Mouse (Mus musculus) forebrain, embryonic 15.5 days (tissue): ENCODE measurements around the gene Hps3. TPM values are rescaled to one million over a fixed set of nuclear protein-coding genes. Genes with fewer than 3 reads are reported as not detected.

Experiments used
- ATAC-seq: fragments of 200-750 bp; cut with Nextera tagmentation; replicated peaks from 2 replicates; pipeline ENCODE4 v1.8.0; 2017; ENCODE audit warnings: mild to moderate bottlenecking, moderate TSS enrichment, moderate library complexity
- H3K27ac ChIP-seq: fragments of 300-500 bp; sonication (generic); replicated peaks from 2 replicates; pipeline ENCODE4 v1.5.1; 2015; ENCODE audit warnings: mild to moderate bottlenecking, inconsistent platforms
- H3K27me3 ChIP-seq: fragments of 300-500 bp; sonication (generic); 2 replicates; pipeline ENCODE4 v1.6.1; 2015; ENCODE audit warnings: inconsistent platforms
- H3K36me3 ChIP-seq: fragments of 300-500 bp; sonication (generic); 2 replicates; pipeline ENCODE4 v1.6.1; 2015; ENCODE audit warnings: mild to moderate bottlenecking, inconsistent platforms
- H3K4me1 ChIP-seq: fragments of 300-500 bp; sonication (generic); 2 replicates; pipeline ENCODE4 v1.6.1; 2015; ENCODE audit warnings: inconsistent platforms
- H3K4me2 ChIP-seq: fragments of 300-500 bp; sonication (generic); replicated peaks from 2 replicates; pipeline ENCODE4 v1.6.1; 2015; ENCODE audit warnings: mild to moderate bottlenecking, inconsistent platforms
- H3K4me3 ChIP-seq: fragments of 300-500 bp; sonication (generic); 2 replicates; pipeline ENCODE4 v1.5.1; 2015; ENCODE audit warnings: mild to moderate bottlenecking, inconsistent platforms
- H3K9ac ChIP-seq: fragments of 300-500 bp; sonication (generic); replicated peaks from 2 replicates; pipeline ENCODE4 v1.6.1; 2015; ENCODE audit warnings: mild to moderate bottlenecking, inconsistent platforms
- H3K9me3 ChIP-seq: fragments of 300-500 bp; sonication (generic); 2 replicates; pipeline ENCODE4 v1.6.1; 2016; ENCODE audit warnings: inconsistent platforms
- WGBS: fragments of 180-500 bp; shearing (Covaris S2); methylation state at CpG from one replicate; pipeline ENCODE4 v1.1.7; 2015; ENCODE audit warnings: mixed read lengths; 5-methylcytosine and 5-hydroxymethylcytosine counted together
- polyA plus RNA-seq: library from polyadenylated mRNA; unstranded; fragments of >200 nt; fragmentation: Nextera tagmentation; extraction: Ambion mirVana; gene quantifications from 2 replicates; pipeline ENCODE4 v1.2.1, GENCODE M21; 2015

Hps3 gene
- polyA plus RNA-seq, 1 experiment from 2014 or later: 12.1 TPM

DNA sequence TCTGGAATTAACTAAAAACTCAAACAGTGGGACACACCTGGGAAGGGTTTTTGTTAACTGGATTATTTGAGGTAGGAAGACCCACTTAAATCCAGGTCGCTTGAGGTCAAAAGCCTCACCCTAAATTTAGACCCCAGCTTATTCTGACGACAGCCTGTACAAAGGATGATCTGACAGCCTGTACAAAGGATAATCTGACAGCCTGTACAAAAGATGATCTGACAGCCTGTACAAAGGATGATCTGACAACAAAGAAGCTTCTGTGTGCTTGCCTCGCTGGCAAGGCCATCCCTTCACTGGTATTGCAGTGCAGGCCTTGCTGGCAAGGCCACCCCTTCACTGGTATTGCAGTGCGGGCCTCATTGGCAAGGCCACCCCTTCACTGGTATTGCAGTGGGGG lies 34.3 kb downstream of the Hps3 start:
- no peak overlapping the region for H3K27ac ChIP-seq
- no peaks in the 10 kb centered on the region for H3K4me1 ChIP-seq
- no peaks in the 10 kb centered on the region for H3K27me3 ChIP-seq
- 58% methylated on average over 4 of the region's 4 CpGs for WGBS
- ATAC-seq: no peak
- H3K9ac ChIP-seq: no peak overlapping the region
- peaks cover 12% of the 10 kb centered on the region for H3K36me3 ChIP-seq
- no peak overlapping the region for H3K4me3 ChIP-seq
- no peaks in the 10 kb centered on the region for H3K9me3 ChIP-seq
- H3K4me2 ChIP-seq: no peak overlapping the region

DNA sequence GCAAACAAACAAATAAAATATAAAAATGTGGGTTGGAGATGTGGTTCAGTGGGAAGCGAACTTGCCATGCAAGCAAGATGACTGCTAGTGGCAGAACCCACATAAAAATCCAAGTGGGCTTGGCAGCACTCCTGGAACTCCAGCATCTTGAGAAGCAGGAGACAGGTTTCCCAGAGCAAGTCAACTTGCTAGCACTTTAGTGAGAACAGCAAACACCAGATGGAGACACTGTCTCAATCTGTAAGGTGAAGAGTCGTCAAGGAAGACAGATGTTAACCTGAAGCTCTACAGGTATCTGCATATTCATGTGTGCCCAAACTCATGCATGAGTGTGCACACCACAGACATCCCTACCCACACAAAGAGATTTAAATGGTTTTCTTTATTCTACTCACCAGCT lies 35.6 kb downstream of the Hps3 start:
- no peak overlapping the region for H3K9ac ChIP-seq
- no peak overlapping the region for H3K4me2 ChIP-seq
- no peak overlapping the region for H3K27ac ChIP-seq
- H3K36me3 ChIP-seq: peaks cover 15% of the 10 kb centered on the region
- H3K9me3 ChIP-seq: no peaks in the 10 kb centered on the region
- ATAC-seq: no peak
- no peaks in the 10 kb centered on the region for H3K27me3 ChIP-seq
- no peaks in the 10 kb centered on the region for H3K4me1 ChIP-seq
- WGBS: 87% methylated on average over 2 of the region's 2 CpGs
- H3K4me3 ChIP-seq: no peak overlapping the region

DNA sequence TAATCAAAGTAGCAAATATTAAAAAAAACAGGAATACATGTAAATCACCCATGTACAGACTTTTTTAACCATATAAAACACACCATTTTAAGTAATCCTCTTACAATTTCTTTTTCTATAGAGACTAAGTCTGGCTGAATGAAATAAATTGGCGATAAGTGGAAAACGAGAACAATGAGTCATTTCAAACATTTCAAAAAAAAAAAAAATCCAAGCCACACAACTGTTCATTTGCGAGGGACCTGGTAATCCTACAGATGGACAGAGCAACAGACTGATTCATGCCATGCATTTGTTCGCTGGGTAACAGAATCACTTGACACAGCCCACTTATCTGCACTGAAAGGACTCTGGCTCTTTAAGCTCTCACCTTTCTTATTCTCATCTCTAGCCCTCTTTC lies 42.7 kb downstream of the Hps3 start:
- Histone ChIP-seq H3K36me3 (peaks cover 6% of the 10 kb centered on the region; the same call in 1 of the 2 replicates), H3K9ac (no peak overlapping the region), H3K4me2 (no peak overlapping the region), H3K27ac (no peak overlapping the region), H3K4me3 (no peak overlapping the region), H3K9me3 (no peaks in the 10 kb centered on the region), H3K27me3 (no peaks in the 10 kb centered on the region), H3K4me1 (no peaks in the 10 kb centered on the region)
- WGBS: 54% methylated on average over 4 of the region's 4 CpGs
- ATAC-seq: no peak

DNA sequence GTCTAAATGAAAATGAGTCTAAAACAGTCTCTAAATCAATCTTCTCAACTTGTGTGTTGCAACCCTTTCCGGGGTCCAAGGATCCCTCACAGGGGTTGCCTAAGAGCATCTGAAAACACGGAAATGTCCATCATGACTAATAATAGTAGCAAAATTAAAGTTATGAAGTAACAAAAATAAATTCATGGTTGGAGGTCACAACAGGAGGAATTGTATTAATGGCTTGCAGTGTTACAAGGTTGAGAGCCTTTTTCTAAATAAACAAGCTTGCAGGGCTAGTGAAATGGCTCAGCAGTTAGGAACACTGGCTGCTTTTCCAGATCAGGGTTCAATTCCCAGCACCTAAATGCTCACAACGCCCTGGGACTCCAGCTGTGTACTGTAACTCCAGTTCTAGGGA lies 45.1 kb downstream of the Hps3 start:
- no peak overlapping the region for H3K4me3 ChIP-seq
- H3K9ac ChIP-seq: no peak overlapping the region
- no peaks in the 10 kb centered on the region for H3K4me1 ChIP-seq
- H3K4me2 ChIP-seq: no peak overlapping the region
- H3K9me3 ChIP-seq: no peaks in the 10 kb centered on the region
- no peaks in the 10 kb centered on the region for H3K36me3 ChIP-seq
- 84% methylated on average over 3 of the region's 3 CpGs for WGBS
- no peak for ATAC-seq
- H3K27ac ChIP-seq: no peak overlapping the region
- no peaks in the 10 kb centered on the region for H3K27me3 ChIP-seq

DNA sequence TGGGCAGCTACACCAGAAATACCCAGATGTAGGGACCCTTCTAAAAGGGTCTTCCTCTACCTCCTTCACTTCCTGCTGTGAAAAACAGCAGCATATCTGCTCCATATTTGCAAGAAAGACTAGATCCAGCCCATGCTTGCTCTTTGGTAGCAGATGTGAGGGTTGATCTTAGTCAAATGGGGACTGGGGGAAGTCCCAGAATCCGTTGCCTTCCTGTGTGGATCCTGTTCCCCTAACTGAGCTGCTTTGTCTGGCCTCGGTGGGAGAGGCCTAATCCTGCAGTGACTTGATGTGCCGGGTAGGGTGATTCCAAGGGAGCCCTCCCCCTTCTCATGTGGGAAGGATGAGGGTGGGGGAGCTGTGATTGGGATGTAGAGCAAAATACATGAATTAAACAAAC lies 49.0 kb downstream of the Hps3 start:
- WGBS: 19% methylated on average over 3 of the region's 3 CpGs
- no peak for ATAC-seq

DNA sequence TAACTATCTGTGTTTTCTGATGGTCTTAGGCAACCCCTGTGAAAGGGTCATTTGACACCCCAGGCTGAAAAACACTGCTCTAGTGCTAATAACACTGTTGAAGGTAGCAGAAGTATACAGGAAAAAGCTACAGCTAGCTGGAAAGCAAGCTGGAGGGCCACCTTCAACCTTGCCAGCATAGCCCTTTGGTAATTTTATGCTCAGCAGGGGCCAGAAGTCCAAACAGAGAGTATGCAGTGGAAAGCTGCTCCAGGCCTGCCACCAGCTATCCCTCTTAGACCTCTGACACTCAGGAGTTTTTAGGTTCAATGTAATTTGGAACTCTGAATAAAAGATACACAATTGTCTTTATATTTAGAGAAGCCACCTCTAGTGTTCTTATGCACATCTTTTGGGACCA lies 52.3 kb downstream of the Hps3 start:
- H3K4me1 ChIP-seq: no peaks in the 10 kb centered on the region
- no peaks in the 10 kb centered on the region for H3K9me3 ChIP-seq
- no peak overlapping the region for H3K4me3 ChIP-seq
- H3K36me3 ChIP-seq: no peaks in the 10 kb centered on the region
- no peak overlapping the region for H3K27ac ChIP-seq
- no peak overlapping the region for H3K4me2 ChIP-seq
- no peak overlapping the region for H3K9ac ChIP-seq
- H3K27me3 ChIP-seq: no peaks in the 10 kb centered on the region
- no peak for ATAC-seq

More for the DNA sequence above, 49.0 kb downstream of the Hps3 start:
- Histone ChIP-seq H3K36me3 (no peaks in the 10 kb centered on the region), H3K9me3 (no peaks in the 10 kb centered on the region), H3K27me3 (no peaks in the 10 kb centered on the region), H3K4me1 (no peaks in the 10 kb centered on the region), H3K4me2 (no peak overlapping the region), H3K4me3 (no peak overlapping the region), H3K9ac (no peak overlapping the region), H3K27ac (no peak overlapping the region)

DNA sequence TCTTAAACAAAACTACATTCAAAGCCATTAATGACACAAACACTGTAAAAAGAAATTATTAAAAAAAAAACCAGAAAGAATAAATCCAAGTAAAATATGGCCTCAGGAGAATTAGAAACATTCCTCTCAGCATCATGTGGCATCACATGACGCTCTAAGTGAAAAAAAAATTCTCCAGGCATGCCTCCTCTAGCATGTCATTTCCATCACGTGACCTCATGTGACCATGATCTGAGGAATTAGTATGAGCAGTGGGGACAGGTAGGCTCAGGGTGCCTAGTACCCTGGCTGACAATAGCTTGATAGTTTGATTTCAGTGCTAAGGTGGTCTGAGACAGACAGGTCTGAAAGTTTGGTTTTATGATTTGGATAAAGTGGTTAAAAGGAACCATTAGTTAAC lies 54.0 kb downstream of the Hps3 start:
- Histone ChIP-seq H3K36me3 (no peaks in the 10 kb centered on the region), H3K9me3 (no peaks in the 10 kb centered on the region), H3K27me3 (no peaks in the 10 kb centered on the region), H3K9ac (no peak overlapping the region), H3K4me2 (no peak overlapping the region), H3K4me3 (no peak overlapping the region), H3K4me1 (no peaks in the 10 kb centered on the region), H3K27ac (no peak overlapping the region)
- 92% methylated on average over 2 of the region's 2 CpGs for WGBS
- ATAC-seq: no peak

DNA sequence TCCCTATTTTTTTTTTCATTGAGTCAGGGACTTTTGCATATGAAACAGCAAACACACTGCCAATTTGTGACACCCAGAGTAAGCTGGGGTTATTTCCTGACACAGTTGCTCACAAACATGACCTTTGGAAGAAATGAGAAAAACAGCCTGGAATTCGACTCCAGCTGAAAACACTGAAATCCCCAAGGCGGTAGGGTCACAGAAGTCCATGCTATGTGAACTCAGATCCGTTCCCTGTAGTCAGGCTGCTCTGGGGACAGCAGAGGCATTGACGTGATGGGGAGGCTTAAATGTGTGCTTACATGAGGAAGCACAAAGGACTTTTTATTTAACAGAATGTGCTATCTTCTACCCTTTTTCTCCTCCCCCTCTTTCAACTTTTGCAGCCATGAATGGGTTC lies 56.6 kb downstream of the Hps3 start:
- Histone ChIP-seq H3K27ac (no peak overlapping the region), H3K4me1 (no peaks in the 10 kb centered on the region), H3K9ac (no peak overlapping the region), H3K9me3 (no peaks in the 10 kb centered on the region), H3K4me3 (no peak overlapping the region), H3K4me2 (no peak overlapping the region), H3K36me3 (no peaks in the 10 kb centered on the region), H3K27me3 (no peaks in the 10 kb centered on the region)
- ATAC-seq: no peak
- WGBS: 60% methylated on average over 4 of the region's 4 CpGs

DNA sequence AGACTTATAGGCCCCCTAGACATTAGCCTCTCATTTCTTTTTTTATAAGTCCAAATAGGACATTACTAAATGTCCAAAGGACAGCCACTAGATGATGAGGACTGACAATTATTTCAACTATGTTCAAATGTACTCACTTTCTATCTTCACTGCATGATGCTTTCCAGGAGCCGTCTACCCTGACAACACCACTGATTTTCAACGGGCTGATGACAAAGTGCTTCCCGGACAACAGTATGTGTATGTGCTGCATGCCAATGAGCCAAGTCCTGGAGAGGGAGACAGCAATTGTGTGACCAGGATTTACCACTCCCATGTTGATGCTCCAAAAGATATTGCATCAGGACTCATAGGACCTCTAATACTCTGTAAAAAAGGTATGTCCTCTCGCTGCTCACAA lies 69.0 kb downstream of the Hps3 start:
- WGBS: 74% methylated on average over 4 of the region's 4 CpGs
- no peak for ATAC-seq

DNA sequence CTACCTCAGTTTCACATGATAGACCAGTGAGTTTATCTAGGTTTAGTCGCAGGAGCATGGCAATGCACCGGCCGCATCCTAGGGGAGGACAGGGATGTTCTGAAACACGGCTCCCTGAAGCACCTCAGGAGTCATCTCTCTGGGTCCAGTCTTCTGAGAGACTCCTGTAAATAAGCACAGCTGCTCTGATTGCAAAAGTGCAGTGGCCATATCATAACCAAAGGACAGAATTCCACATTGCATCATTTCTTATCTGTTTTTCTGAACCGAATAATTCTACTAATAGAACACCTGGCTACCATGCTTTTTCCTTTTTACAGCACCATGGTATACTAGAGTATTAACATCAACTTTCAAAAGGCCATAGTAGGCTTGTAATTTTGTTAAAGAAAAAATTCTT lies 69.9 kb downstream of the Hps3 start:
- Histone ChIP-seq H3K36me3 (no peaks in the 10 kb centered on the region), H3K4me1 (no peaks in the 10 kb centered on the region), H3K27me3 (no peaks in the 10 kb centered on the region), H3K27ac (no peak overlapping the region), H3K4me2 (no peak overlapping the region), H3K9me3 (no peaks in the 10 kb centered on the region), H3K4me3 (no peak overlapping the region), H3K9ac (no peak overlapping the region)
- WGBS: 94% methylated on average over 5 of the region's 5 CpGs
- no peak for ATAC-seq

More for the DNA sequence above, 69.0 kb downstream of the Hps3 start:
- Histone ChIP-seq H3K4me1 (no peaks in the 10 kb centered on the region), H3K4me2 (no peak overlapping the region), H3K27ac (no peak overlapping the region), H3K4me3 (no peak overlapping the region), H3K36me3 (no peaks in the 10 kb centered on the region), H3K27me3 (no peaks in the 10 kb centered on the region), H3K9ac (no peak overlapping the region), H3K9me3 (no peaks in the 10 kb centered on the region)

DNA sequence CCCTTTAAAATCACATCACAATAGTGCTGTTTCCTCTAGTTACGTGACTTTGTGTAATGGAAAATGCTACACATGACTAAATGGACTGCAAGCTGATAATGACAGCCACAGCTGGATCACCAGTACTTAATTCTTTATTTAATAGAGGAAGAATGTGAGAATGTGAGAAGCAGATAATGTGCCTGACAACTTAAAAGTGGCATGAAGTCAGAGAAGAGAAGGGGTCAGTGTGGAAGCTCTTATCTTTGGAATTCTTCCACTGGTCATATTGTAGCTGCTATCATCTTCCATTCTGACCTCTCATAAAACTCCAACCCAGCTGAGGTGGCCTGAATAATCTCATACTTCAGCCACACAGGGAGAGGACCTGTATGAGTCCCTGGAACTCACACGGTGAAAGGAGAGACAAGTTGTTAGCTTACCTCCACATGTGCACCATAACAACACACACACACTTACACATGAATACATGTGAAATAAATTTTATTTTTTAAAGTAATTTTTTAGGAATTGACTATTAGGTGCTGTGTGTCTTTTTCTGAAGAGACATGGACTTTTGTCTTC lies 70.4 kb downstream of the Hps3 start:
- ATAC-seq: no peak
- Histone ChIP-seq H3K27ac (no peak overlapping the region), H3K4me3 (no peak overlapping the region), H3K4me2 (no peak overlapping the region), H3K9ac (no peak overlapping the region), H3K4me1 (no peaks in the 10 kb centered on the region), H3K9me3 (no peaks in the 10 kb centered on the region), H3K36me3 (no peaks in the 10 kb centered on the region), H3K27me3 (no peaks in the 10 kb centered on the region)
- WGBS: 87% methylated on average over 2 of the region's 2 CpGs

DNA sequence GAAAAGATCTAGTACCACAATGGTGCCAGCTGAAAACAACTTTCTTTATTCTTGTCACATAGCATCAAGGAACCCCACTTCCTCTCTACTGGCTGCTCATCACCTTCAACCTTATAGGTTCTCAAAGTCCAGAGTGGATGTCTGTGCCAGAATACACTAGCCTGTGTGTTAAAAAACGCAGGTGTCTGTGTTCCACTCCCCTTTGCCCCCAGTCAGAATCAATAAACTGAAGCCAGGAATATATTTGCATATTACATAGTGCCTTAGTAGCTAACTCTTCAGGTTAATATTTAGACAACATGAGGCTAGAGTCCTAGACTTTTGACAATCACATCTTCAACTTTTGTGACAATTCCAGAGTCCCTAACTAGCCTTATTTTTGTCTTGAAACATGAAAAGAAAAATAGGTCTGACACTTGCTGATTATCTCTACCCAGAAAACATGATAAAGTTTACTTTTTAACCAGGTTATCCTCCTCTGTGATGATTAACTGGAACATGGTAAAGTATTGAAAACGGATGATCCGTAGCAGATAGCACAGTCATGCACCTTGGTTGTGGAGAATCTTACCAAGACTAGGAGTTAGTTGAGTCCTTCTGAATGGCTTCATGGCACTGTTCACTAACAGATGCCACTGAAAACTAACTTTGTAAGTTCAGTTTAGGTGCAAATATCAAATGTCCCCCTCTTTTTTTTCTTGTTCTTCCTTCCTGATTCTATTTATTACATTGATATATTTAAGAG lies 72.2 kb downstream of the Hps3 start:
- H3K36me3 ChIP-seq: no peaks in the 10 kb centered on the region
- ATAC-seq: no peak
- no peaks in the 10 kb centered on the region for H3K9me3 ChIP-seq
- H3K9ac ChIP-seq: no peak overlapping the region
- no peaks in the 10 kb centered on the region for H3K27me3 ChIP-seq
- H3K4me1 ChIP-seq: no peaks in the 10 kb centered on the region
- no peak overlapping the region for H3K4me3 ChIP-seq
- WGBS: 91% methylated on average over 3 of the region's 3 CpGs
- no peak overlapping the region for H3K4me2 ChIP-seq
- H3K27ac ChIP-seq: no peak overlapping the region

DNA sequence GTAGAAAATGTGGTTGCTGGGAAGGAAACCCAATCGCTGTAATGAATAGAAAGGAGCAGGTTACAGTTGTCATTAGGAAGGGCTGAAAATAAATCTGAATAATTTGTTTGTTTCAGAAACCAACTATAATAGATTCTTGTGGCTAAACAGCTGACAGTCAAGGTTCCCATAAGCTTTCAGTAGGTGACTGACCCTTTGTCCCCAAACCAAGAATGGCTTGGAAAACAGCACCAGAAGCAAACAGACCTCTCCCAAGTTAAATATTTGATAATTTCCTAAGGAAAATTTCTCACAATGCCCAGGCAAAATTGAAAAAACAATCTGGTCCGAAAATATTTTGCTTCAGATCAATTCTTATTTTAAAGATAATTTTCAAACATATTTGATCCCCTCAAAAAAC lies 73.8 kb downstream of the Hps3 start:
- 86% methylated on average over 2 of the region's 2 CpGs for WGBS
- no peak overlapping the region for H3K4me2 ChIP-seq

More for the DNA sequence above, 73.8 kb downstream of the Hps3 start:
- H3K27ac ChIP-seq: no peak overlapping the region
- H3K9ac ChIP-seq: no peak overlapping the region
- no peak for ATAC-seq
- no peak overlapping the region for H3K4me3 ChIP-seq
- H3K27me3 ChIP-seq: no peaks in the 10 kb centered on the region
- no peaks in the 10 kb centered on the region for H3K36me3 ChIP-seq
- H3K4me1 ChIP-seq: peaks cover 5% of the 10 kb centered on the region; the same call in 1 of the 2 replicates
- no peaks in the 10 kb centered on the region for H3K9me3 ChIP-seq
